Mouse (Mus musculus): ENCODE measurements around the gene Rbm8a2.

Gene Rbm8a2

GRCm38 (mm10) chr1:175931391-175931790 is 47.5 kb downstream of the Rbm8a2 start:
- no peak for DNase-seq (ENCODE audit: extremely low read depth, low read depth, low spot score)

Data from fat pad, adult 2 months (tissue).